Mouse (Mus musculus): Measurements from ENCODE around the gene Rwdd2b. TPM values are rescaled to one million over a fixed set of nuclear protein-coding genes. Genes with fewer than 3 reads are reported as not detected.

Rwdd2b gene
- polyA plus RNA-seq, 1 experiment from 2014 or later, result 9.3 TPM

DNA sequence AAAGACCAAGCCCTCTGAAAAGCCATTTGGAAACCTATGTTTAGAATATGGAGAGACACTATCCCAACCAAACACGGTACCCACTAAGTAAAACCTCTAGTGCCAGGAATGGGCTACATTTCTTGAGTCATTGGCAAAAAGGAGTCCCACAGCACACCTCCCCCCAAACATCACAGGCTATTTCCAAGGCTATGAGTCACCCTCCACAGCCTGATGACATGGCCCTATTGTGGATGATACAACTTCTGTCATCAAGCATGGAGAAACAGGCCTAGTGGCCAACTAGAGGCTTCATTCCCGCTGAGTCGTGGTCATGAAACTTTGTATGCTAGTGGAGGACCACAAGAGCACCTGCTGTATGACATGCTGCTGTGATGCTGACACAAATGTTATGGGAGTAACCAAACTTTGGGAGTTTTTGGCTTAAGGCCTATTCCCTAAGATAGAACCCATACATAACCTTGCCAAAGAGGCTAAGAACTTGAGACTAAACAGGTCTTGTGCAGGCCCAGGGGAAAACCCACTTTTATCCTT lies 52.9 kb downstream of the Rwdd2b start:
- no peak for ATAC-seq (ENCODE audit: insufficient number of reproducible peaks, low FRiP score, low TSS enrichment, low read depth)
- Histone ChIP-seq H3K4me2 (ENCODE audit: low read depth, severe bottlenecking) (no peak overlapping the region), H3K9ac (ENCODE audit: low read length) (no peak overlapping the region), H3K27me3 (ENCODE audit: control insufficient read depth, insufficient read depth, low read length) (no peaks in the 10 kb centered on the region), H3K36me3 (ENCODE audit: control insufficient read depth, insufficient read depth, low read length) (peaks cover 5% of the 10 kb centered on the region), H3K9me3 (ENCODE audit: control insufficient read depth, low read length) (no peaks in the 10 kb centered on the region), H3K4me3 (ENCODE audit: low read depth, low read length) (no peak overlapping the region), H3K27ac (replicated peaks; ENCODE audit: low read depth, low read length) (no peak overlapping the region), H3K4me1 (ENCODE audit: control insufficient read depth, insufficient read depth, low read length) (no peaks in the 10 kb centered on the region)
- 95% methylated on average over 3 of the region's 3 CpGs for WGBS
- no peak for DNase-seq (ENCODE audit: low spot score)

- no peak overlapping the region for H3K4me2 ChIP-seq (ENCODE audit: low read depth, severe bottlenecking)
- H3K9ac ChIP-seq (ENCODE audit: low read length), result no peak overlapping the region
- no peak overlapping the region for H3K4me3 ChIP-seq (ENCODE audit: low read depth, low read length)
- DNase-seq (ENCODE audit: low spot score) (no peak), ATAC-seq (ENCODE audit: insufficient number of reproducible peaks, low FRiP score, low TSS enrichment, low read depth) (no peak)
- H3K27ac ChIP-seq (replicated peaks; ENCODE audit: low read depth, low read length), result no peak overlapping the region
- WGBS, result 78% methylated on average over 2 of the region's 2 CpGs
- no peaks in the 10 kb centered on the region for H3K9me3 ChIP-seq (ENCODE audit: control insufficient read depth, low read length)
- peaks cover 16% of the 10 kb centered on the region for H3K36me3 ChIP-seq (ENCODE audit: control insufficient read depth, insufficient read depth, low read length)
- no peaks in the 10 kb centered on the region for H3K4me1 ChIP-seq (ENCODE audit: control insufficient read depth, insufficient read depth, low read length)
- H3K27me3 ChIP-seq (ENCODE audit: control insufficient read depth, insufficient read depth, low read length), result no peaks in the 10 kb centered on the region
Observed at GRCm38 (mm10) chr16:87384366-87384765, 56.0 kb downstream of the Rwdd2b start.

Other genes with a start within 250 kb of the Rwdd2b start
- 20.6 and 24.6 TPM in 2 replicates for gene N6amt1, start 86.4 kb downstream of the Rwdd2b start, polyA plus RNA-seq (2014; fragmentation: Nextera tagmentation; extraction: Ambion mirVana)
- 31.8 and 34.8 TPM in 2 replicates for gene Ltn1, start 8.0 kb downstream of the Rwdd2b start, polyA plus RNA-seq (2014; fragmentation: Nextera tagmentation; extraction: Ambion mirVana)
- 46.4 and 50.6 TPM in 2 replicates for gene Usp16, start 14.1 kb upstream of the Rwdd2b start, polyA plus RNA-seq (2014; fragmentation: Nextera tagmentation; extraction: Ambion mirVana)
- gene Cct8, start 55.3 kb upstream of the Rwdd2b start, polyA plus RNA-seq (2014; fragmentation: Nextera tagmentation; extraction: Ambion mirVana), result 673 and 691 TPM in 2 replicates
- gene Map3k7cl, start 112.8 kb upstream of the Rwdd2b start, polyA plus RNA-seq (2014; fragmentation: Nextera tagmentation; extraction: Ambion mirVana), result not detected in 2 replicates

Data from limb, embryonic 11.5 days (tissue).